Mouse (Mus musculus) testis, adult 2 months (tissue): Measurements from ENCODE around the gene Nppb. TPM values are rescaled to one million over a fixed set of nuclear protein-coding genes. Genes with fewer than 3 reads are reported as not detected.

ENCODE experiments used
- H3K27ac ChIP-seq: fragments of 200-500 bp; 2 replicates; pipeline ENCODE4 v1.5.1; 2012; ENCODE audit warnings: low read depth, low read length; ENCODE audit not compliant: control insufficient read depth, insufficient read depth
- H3K27me3 ChIP-seq: fragments of 200-500 bp; 2 replicates; pipeline ENCODE4 v1.6.1; 2012; ENCODE audit warnings: mild to moderate bottlenecking, low read length, moderate library complexity; ENCODE audit not compliant: control insufficient read depth, insufficient read depth
- H3K36me3 ChIP-seq: fragments of 200-500 bp; 2 replicates; pipeline ENCODE4 v1.6.1; 2012; ENCODE audit warnings: mild to moderate bottlenecking, low read length; ENCODE audit not compliant: control insufficient read depth, insufficient read depth
- H3K4me1 ChIP-seq: fragments of 200-500 bp; 2 replicates; pipeline ENCODE4 v1.6.1; 2012; ENCODE audit warnings: low read length; ENCODE audit not compliant: control insufficient read depth, insufficient read depth
- H3K4me3 ChIP-seq: fragments of 200-500 bp; 2 replicates; pipeline ENCODE4 v1.5.1; 2012; ENCODE audit warnings: low read depth, mild to moderate bottlenecking, low read length, moderate library complexity, mixed read lengths; ENCODE audit not compliant: control insufficient read depth
- CTCF ChIP-seq: fragments of 200-500 bp; IDR thresholded peaks from 2 replicates; pipeline ENCODE4 v1.5.1; 2012; ENCODE audit warnings: low read depth, mild to moderate bottlenecking, inconsistent platforms, low read length, moderate library complexity; ENCODE audit not compliant: control insufficient read depth, insufficient read depth, insufficient replicate concordance
- POLR2A ChIP-seq: fragments of 200-500 bp; IDR thresholded peaks from 2 replicates; pipeline ENCODE4 v1.6.1; 2012; ENCODE audit warnings: low read depth, mild to moderate bottlenecking, inconsistent platforms, low read length, moderate library complexity; ENCODE audit not compliant: control insufficient read depth
- polyA plus RNA-seq: library from polyadenylated mRNA; depleted of rRNA; stranded (reverse); fragments of >200 nt; gene quantifications from 2 replicates; pipeline ENCODE4 v1.2.3, GENCODE M21; 2012

The Nppb gene
- polyA plus RNA-seq, 1 experiment, result not detected

DNA sequence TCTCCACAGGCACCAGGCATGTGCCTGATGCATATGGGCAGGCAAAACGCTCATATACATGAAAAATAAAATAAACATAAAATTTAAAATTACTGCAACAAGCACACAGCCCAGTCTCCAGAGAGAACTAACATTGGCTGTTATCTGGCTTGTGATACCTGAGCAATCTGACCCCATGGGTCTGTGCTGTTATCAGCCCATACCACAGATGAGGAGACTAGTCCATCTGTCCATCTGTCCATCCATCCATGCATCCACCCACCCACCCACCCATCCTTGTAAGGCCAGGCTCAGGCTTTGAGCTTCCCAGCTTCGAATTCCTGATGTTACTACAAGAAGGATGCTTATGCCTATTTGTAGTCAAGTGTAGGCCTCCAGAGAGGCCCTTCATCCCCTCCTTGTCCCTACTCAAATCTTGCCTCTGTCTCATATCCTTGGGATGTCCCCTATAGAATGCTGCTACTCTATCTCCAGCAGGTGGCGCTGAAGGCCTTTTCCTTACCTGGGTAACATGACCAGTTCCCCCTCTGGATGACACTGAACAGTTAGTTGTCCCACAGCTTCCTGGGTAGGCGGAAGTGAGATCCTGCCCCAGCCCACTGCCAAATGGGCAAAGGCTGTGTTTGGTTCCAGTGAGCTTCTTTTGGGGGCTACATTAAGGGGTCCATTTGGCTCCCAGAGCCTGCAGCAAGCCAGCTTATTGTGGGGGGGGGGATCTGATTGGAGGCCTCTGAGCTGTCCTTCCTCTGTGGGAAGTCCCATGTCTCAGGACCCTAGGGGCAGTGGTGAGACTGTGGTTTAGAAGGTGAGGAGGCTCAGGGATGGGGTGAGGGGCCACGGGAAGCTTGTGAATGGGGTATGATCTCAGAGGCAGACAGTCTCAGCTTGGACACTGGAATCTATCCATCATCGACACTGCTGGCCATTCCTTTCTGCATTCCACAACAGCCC, 25.4 kb upstream of the Nppb start:
- Histone ChIP-seq H3K4me3 (no peak overlapping the region), H3K27me3 (no peaks in the 10 kb centered on the region), H3K4me1 (peaks cover 5% of the 10 kb centered on the region), H3K36me3 (no peaks in the 10 kb centered on the region), H3K27ac (no peak overlapping the region)
- TF ChIP-seq POLR2A (no peak), CTCF (peak; percentile 46; the same call in 1 of the 2 replicates)

- Histone ChIP-seq H3K27me3 (no peaks in the 10 kb centered on the region), H3K4me1 (peaks cover 5% of the 10 kb centered on the region), H3K4me3 (no peak overlapping the region), H3K27ac (no peak overlapping the region), H3K36me3 (no peaks in the 10 kb centered on the region)
- TF ChIP-seq POLR2A (no peak), CTCF (no peak)
Observed at GRCm38 (mm10) chr4:147962781-147963180, 22.8 kb upstream of the Nppb start.

DNA sequence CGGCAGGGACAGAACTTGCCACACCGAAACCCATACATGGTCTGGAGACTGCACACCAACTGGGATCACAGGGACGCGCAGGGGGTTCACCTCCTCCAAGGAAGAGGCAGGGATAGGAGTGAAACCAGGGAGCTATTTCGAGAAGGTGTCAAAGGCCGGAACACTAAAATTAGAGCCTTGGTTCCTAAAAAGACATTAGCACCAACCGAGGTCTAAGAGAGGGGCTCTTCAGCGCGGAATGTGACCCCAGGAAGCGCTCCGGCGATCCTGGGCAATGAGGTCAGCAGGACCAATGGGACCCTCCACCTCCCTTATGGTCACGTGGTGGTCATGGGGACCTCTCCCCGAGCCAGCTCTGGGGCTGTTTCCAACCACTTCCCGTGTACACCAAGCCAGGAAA, 22.0 kb upstream of the Nppb start:
- Histone ChIP-seq H3K4me3 (no peak overlapping the region), H3K27ac (no peak overlapping the region), H3K4me1 (peaks cover 5% of the 10 kb centered on the region), H3K27me3 (no peaks in the 10 kb centered on the region), H3K36me3 (no peaks in the 10 kb centered on the region)
- TF ChIP-seq POLR2A, result no peak
- TF ChIP-seq CTCF, result no peak

DNA sequence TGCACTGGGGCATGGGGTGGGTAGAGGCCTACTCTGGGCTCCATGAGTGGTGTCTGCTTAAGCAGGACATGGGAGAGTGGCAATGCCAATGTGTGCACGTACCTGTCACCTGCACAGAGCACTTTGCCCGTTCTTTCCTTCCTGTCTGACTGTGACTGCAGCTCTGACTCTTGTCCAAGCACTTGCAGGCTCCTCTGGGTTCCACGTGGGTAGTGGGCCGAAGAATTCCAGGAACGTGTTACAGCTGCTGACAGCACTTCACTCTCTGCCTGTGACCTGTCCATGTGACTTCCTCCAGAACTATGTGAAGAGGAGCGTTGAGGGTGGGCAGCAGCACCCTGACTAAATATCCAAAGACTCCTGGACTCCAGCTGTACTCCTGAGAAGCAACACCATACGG, 19.9 kb upstream of the Nppb start:
- no peak for TF ChIP-seq CTCF
- TF ChIP-seq POLR2A, result no peak
- Histone ChIP-seq H3K27ac (no peak overlapping the region), H3K36me3 (no peaks in the 10 kb centered on the region), H3K4me1 (peaks cover 5% of the 10 kb centered on the region), H3K27me3 (no peaks in the 10 kb centered on the region), H3K4me3 (no peak overlapping the region)

DNA sequence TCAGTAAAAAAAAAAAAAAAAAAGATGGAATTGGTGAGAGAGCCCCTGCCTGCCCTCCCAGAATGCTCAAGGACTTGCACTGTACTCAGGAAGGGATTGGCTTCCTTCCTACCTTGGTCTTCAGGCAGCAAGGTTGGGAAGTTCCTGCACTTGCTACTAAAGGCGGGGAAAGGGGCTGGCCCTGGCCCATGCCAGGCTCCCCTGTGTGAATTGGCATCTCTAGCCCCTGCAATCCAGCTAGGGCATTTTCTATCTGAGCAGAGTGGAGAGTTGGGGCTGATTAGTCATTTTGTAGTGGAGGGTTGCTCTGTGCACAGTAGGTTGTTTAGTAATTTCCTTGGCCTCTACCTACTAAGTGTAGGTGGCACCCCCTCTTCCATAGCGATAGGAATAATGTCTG, 16.8 kb upstream of the Nppb start:
- peaks cover 3% of the 10 kb centered on the region; the same call in 1 of the 2 replicates for H3K4me1 ChIP-seq
- no peak overlapping the region for H3K4me3 ChIP-seq
- no peaks in the 10 kb centered on the region for H3K36me3 ChIP-seq
- H3K27me3 ChIP-seq, result no peaks in the 10 kb centered on the region
- no peak overlapping the region for H3K27ac ChIP-seq
- TF ChIP-seq CTCF (no peak), POLR2A (no peak)

DNA sequence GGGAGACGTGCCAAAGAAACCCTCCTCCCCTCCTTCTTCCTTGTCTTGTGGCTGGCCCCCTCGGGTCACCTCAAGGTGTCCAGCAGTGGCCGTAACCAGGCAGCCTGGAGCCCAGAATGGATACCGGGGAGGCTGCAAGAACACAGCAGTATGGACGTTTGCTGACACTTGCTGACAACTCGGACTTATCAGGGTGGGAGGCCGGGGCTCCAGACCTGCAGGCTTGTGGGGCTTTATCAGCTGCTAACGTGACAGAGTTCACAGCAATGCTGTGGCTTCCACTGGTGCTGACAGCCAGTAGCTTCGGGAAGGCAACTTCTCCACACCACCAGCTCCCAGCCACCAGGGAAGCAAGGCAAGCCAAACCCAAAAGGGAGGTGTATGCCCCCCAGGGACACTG, 16.3 kb upstream of the Nppb start:
- H3K4me1 ChIP-seq, result no peaks in the 10 kb centered on the region
- H3K4me3 ChIP-seq, result no peak overlapping the region
- H3K27me3 ChIP-seq, result no peaks in the 10 kb centered on the region
- no peaks in the 10 kb centered on the region for H3K36me3 ChIP-seq
- H3K27ac ChIP-seq, result no peak overlapping the region
- TF ChIP-seq POLR2A (no peak), CTCF (no peak)

DNA sequence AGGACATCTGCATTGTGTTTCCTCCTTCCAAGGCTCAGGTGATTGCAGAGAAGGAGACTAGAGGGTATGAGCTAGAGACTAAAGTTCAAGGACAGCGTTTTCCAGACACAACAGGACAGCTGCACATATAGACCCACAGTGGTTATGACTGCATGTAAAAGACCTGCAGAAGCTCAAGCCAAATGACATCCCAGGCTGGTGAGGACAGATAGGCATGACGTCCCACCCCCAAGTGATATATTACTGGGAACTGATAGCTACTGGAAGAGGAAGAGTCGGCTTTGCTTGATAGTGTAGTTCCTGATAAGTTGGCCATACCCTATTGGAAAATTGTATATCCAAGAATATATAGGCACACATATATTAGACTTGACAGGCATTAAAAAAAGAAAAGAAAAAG, 9.4 kb upstream of the Nppb start:
- Histone ChIP-seq H3K36me3 (no peaks in the 10 kb centered on the region), H3K4me3 (no peak overlapping the region), H3K27me3 (no peaks in the 10 kb centered on the region), H3K27ac (no peak overlapping the region), H3K4me1 (no peaks in the 10 kb centered on the region)
- TF ChIP-seq CTCF (no peak), POLR2A (no peak)
